In the genomic region with DNA sequence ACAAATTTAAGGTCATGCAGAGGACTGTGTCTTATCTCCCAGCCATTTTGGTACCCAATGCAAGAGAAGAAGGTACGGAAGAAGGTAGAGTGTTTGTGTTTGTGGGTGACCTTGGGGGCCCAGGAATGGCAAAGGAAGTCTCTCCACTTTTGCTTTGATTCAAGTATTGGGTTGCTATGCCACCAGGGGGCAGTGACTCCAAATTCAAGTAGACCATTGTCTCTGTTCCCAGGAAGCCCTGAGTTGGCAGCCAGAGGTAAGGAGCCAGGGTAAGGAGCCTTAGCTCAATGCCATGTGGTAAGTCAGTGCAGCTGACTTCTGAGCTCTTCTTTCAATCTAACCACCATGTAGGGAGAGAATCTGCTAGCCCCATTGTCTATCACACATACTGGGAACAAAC, we compare ENCODE assay signal across 9 mouse cellular contexts. TPM values are rescaled to one million over a fixed set of nuclear protein-coding genes. Genes with fewer than 3 reads are reported as not detected.
DNase-seq lines count a peak whose midpoint lies in the region; ATAC-seq and TF ChIP-seq lines count a peak whose summit lies in the region.
"Had no signal": no experiment of that assay in that cellular context is flagged by ENCODE, and none has a peak within 500 bp of the region (broad histone marks: within the 10 kb centered on the region; RNA-seq: fewer than 3 reads in every experiment).

No protein-coding gene starts in this region.

- TF ChIP-seq CTCF in hindbrain, postnatal 0 days (IDR thresholded peaks at IDR 0.05; ENCODE audit: low read depth), result peak; percentile 39; the same call in 1 of the 2 replicates

- no peak overlapping the region for H3K27ac ChIP-seq in hindbrain, postnatal 0 days
- no peak overlapping the region for H3K27ac ChIP-seq in hindbrain, embryonic 12.5 days
- no peak overlapping the region for H3K27ac ChIP-seq in embryonic facial prominence, embryonic 10.5 days (replicated peaks)
- H3K27ac ChIP-seq: heart, embryonic 13.5 days had no signal

- no peak overlapping the region for H3K9ac ChIP-seq in hindbrain, postnatal 0 days (replicated peaks; ENCODE audit: low read length)
- H3K9ac ChIP-seq in hindbrain, embryonic 12.5 days, result no peak overlapping the region
- H3K9ac ChIP-seq: heart, embryonic 13.5 days had no signal

- ATAC-seq in hindbrain, postnatal 0 days, result no peak
- no peak for ATAC-seq in hindbrain, embryonic 12.5 days (ENCODE audit: low FRiP score)

- 86% methylated on average over 1 of the region's 1 CpGs for WGBS in hindbrain, postnatal 0 days
- 95% methylated on average over 1 of the region's 1 CpGs for WGBS in hindbrain, embryonic 12.5 days
- WGBS in embryonic facial prominence, embryonic 10.5 days, result 75% methylated on average over 1 of the region's 1 CpGs

- H3K4me1 ChIP-seq in hindbrain, postnatal 0 days (ENCODE audit: insufficient read depth, low read length), result no peaks in the 10 kb centered on the region
- H3K4me1 ChIP-seq in hindbrain, embryonic 12.5 days, result no peaks in the 10 kb centered on the region
- no peaks in the 10 kb centered on the region for H3K4me1 ChIP-seq in embryonic facial prominence, embryonic 10.5 days
- H3K4me1 ChIP-seq: heart, embryonic 13.5 days had no signal

- no peak overlapping the region for H3K4me2 ChIP-seq in hindbrain, postnatal 0 days (ENCODE audit: low read depth, low read length)
- H3K4me2 ChIP-seq in hindbrain, embryonic 12.5 days (replicated peaks), result no peak overlapping the region
- H3K4me2 ChIP-seq: heart, embryonic 13.5 days had no signal

- H3K27me3 ChIP-seq in hindbrain, postnatal 0 days (ENCODE audit: insufficient read depth, low read length), result no peaks in the 10 kb centered on the region
- no peaks in the 10 kb centered on the region for H3K27me3 ChIP-seq in hindbrain, embryonic 12.5 days
- H3K27me3 ChIP-seq in embryonic facial prominence, embryonic 10.5 days (replicated peaks; ENCODE audit: low read depth, poor library complexity, severe bottlenecking), result peaks cover 7% of the 10 kb centered on the region; the same call in 1 of the 2 replicates

- H3K36me3 ChIP-seq in hindbrain, postnatal 0 days (ENCODE audit: insufficient read depth, low read length), result no peaks in the 10 kb centered on the region
- H3K36me3 ChIP-seq in hindbrain, embryonic 12.5 days, result no peaks in the 10 kb centered on the region
- no peaks in the 10 kb centered on the region for H3K36me3 ChIP-seq in embryonic facial prominence, embryonic 10.5 days (replicated peaks)
- H3K36me3 ChIP-seq: heart, embryonic 13.5 days had no signal

- H3K4me3 ChIP-seq in hindbrain, postnatal 0 days (ENCODE audit: low read length), result no peak overlapping the region
- no peak overlapping the region for H3K4me3 ChIP-seq in hindbrain, embryonic 12.5 days
- no peak overlapping the region for H3K4me3 ChIP-seq in embryonic facial prominence, embryonic 10.5 days
- H3K4me3 ChIP-seq: heart, embryonic 13.5 days had no signal

- no peaks in the 10 kb centered on the region for H3K9me3 ChIP-seq in hindbrain, postnatal 0 days (ENCODE audit: low read length)
- H3K9me3 ChIP-seq in hindbrain, embryonic 12.5 days (replicated peaks), result no peaks in the 10 kb centered on the region
- H3K9me3 ChIP-seq in embryonic facial prominence, embryonic 10.5 days, result no peaks in the 10 kb centered on the region
- H3K9me3 ChIP-seq: heart, embryonic 13.5 days had no signal

- DNase-seq in hindbrain, postnatal 0 days (ENCODE audit: low spot score), result peak; percentile 4
- DNase-seq in testis, postnatal 10 days (ENCODE audit: low spot score), result peak; percentile 52
- no peak for DNase-seq in testis, postnatal 14 days (ENCODE audit: low spot score)
- peak; percentile 10 for DNase-seq in embryonic facial prominence, embryonic 10.5 days (ENCODE audit: low spot score)
- no peak for DNase-seq in spleen, postnatal 10 days (ENCODE audit: low spot score in 2 of 2)
- no peak for DNase-seq in spleen, adult 18-20 months

RNA-seq across cellular contexts. Expression of gene Cnga2, which starts 7.9 kb away (rescaled TPM):
- total RNA-seq in hindbrain, postnatal 0 days (2014; rRNA removed), result 0.05 and 0.25 TPM in 2 replicates
- 0.09 and 0.15 TPM in 2 replicates for polyA plus RNA-seq in hindbrain, postnatal 0 days (2015; fragmentation: Nextera tagmentation; extraction: Ambion mirVana)
- polyA plus RNA-seq in hindbrain, embryonic 12.5 days (2016; fragmentation: Nextera tagmentation; extraction: Ambion mirVana), result 0.09 and 0.12 TPM in 2 replicates
- 0.05 TPM in 1 of 2 replicates, not detected in the other for polyA plus RNA-seq in embryonic facial prominence, embryonic 10.5 days (2016; fragmentation: Nextera tagmentation; extraction: Ambion mirVana)
- polyA plus RNA-seq: spleen, adult 2 months had no signal

RNA-seq across cellular contexts. Expression of gene Fate1, which starts 11.0 kb away (rescaled TPM):
- total RNA-seq in hindbrain, postnatal 0 days (2014; rRNA removed), result not detected in 2 replicates
- polyA plus RNA-seq in hindbrain, postnatal 0 days (2015; fragmentation: Nextera tagmentation; extraction: Ambion mirVana), result 0.20 TPM in 1 of 2 replicates, not detected in the other
- not detected in 2 replicates for polyA plus RNA-seq in hindbrain, embryonic 12.5 days (2016; fragmentation: Nextera tagmentation; extraction: Ambion mirVana)
- polyA plus RNA-seq in embryonic facial prominence, embryonic 10.5 days (2016; fragmentation: Nextera tagmentation; extraction: Ambion mirVana), result not detected in 2 replicates
- polyA plus RNA-seq: heart, embryonic 13.5 days; spleen, adult 2 months had no signal

RNA-seq across cellular contexts. Expression of gene Prrg3, which starts 21.4 kb away (rescaled TPM):
- 18.2 and 39.7 TPM in 2 replicates for total RNA-seq in hindbrain, postnatal 0 days (2014; rRNA removed)
- 8.4 and 9.1 TPM in 2 replicates for polyA plus RNA-seq in hindbrain, postnatal 0 days (2015; fragmentation: Nextera tagmentation; extraction: Ambion mirVana)
- polyA plus RNA-seq in hindbrain, embryonic 12.5 days (2016; fragmentation: Nextera tagmentation; extraction: Ambion mirVana), result 11.4 and 15.0 TPM in 2 replicates
- polyA plus RNA-seq in embryonic facial prominence, embryonic 10.5 days (2016; fragmentation: Nextera tagmentation; extraction: Ambion mirVana), result 7.1 and 7.6 TPM in 2 replicates

Comparison
In these comparisons a context has a peak if more than half of its experiments do, and no peak if none do; other contexts are left out.
1. DNase-seq: peak in hindbrain, postnatal 0 days (single experiment), testis, postnatal 10 days (single experiment) and embryonic facial prominence, embryonic 10.5 days (single experiment); none in testis, postnatal 14 days (single experiment), spleen, postnatal 10 days (0 of 2) and spleen, adult 18-20 months (0 of 2).